Mouse (Mus musculus): Measurements from ENCODE around the gene Ralgps1. TPM values are rescaled to one million over a fixed set of nuclear protein-coding genes. Genes with fewer than 3 reads are reported as not detected.
"Not testable (repeated sequence)": the region's sequence is repeated elsewhere in the genome, so short reads cannot be mapped to it uniquely, and the experiment has no call there.

The Ralgps1 gene
- total RNA-seq, 2 experiments from 2014 or later, result 51.5 to 71.2 TPM

GRCm38 (mm10) chr2:33130526-33131483 lies 240.5 kb downstream of the Ralgps1 start:
- intact Hi-C loops (cut with DNase I), result loop anchor here (5.0 kb wide), 1 partner anchor 139 kb away; no protein-coding TSS in a partner anchor
- peak; percentile 93 for DNase-seq (ENCODE audit: low spot score in 2 of 2)

- intact Hi-C loops (cut with DNase I), result loop anchor here (5.0 kb wide), 1 partner anchor 138 kb away; no protein-coding TSS in a partner anchor
- DNase-seq (ENCODE audit: low spot score in 2 of 2), result no peak
Observed at GRCm38 (mm10) chr2:33130141-33130525, 241.2 kb downstream of the Ralgps1 start.

- intact Hi-C loops (cut with DNase I), result loop anchor here (5.0 kb wide), 2 partner anchors 52 to 137 kb away; no protein-coding TSS in a partner anchor
- DNase-seq (ENCODE audit: low spot score in 2 of 2), result no peak
Observed at GRCm38 (mm10) chr2:33129696-33130095, 241.6 kb downstream of the Ralgps1 start.

GRCm38 (mm10) chr2:33129005-33129404 lies 242.3 kb downstream of the Ralgps1 start:
- intact Hi-C loops (cut with DNase I), result loop anchor here (5.0 kb wide), 1 partner anchor 52 kb away; no protein-coding TSS in a partner anchor
- no peak for DNase-seq (ENCODE audit: low spot score in 2 of 2)

- intact Hi-C loops (cut with DNase I), result loop anchor here (5.0 kb wide), 1 partner anchor 50 kb away; no protein-coding TSS in a partner anchor
- no peak for DNase-seq (ENCODE audit: low spot score in 2 of 2)
Observed at GRCm38 (mm10) chr2:33127271-33127670, 244.0 kb downstream of the Ralgps1 start.

- DNase-seq (ENCODE audit: low spot score in 2 of 2), result no peak
- intact Hi-C loops (cut with DNase I), result no loop called here
Observed at GRCm38 (mm10) chr2:33122856-33123255, 248.4 kb downstream of the Ralgps1 start.

GRCm38 (mm10) chr2:33100536-33100935 lies 270.8 kb downstream of the Ralgps1 start:
- intact Hi-C loops (cut with DNase I), result no loop called here
- no peak for DNase-seq (ENCODE audit: low spot score in 2 of 2)

- intact Hi-C loops (cut with DNase I); DNase-seq (ENCODE audit: low spot score in 2 of 2): not testable (repeated sequence)
Observed at GRCm38 (mm10) chr2:33097326-33097725, 274.0 kb downstream of the Ralgps1 start.

GRCm38 (mm10) chr2:33095221-33095671 lies 276.0 kb downstream of the Ralgps1 start:
- DNase-seq (ENCODE audit: low spot score in 2 of 2), result peak; percentile 36 to 57
- intact Hi-C loops (cut with DNase I), result no loop called here

GRCm38 (mm10) chr2:33090620-33091520 lies 280.4 kb downstream of the Ralgps1 start:
- intact Hi-C loops (cut with DNase I), result no loop called here
- peak; percentile 30 to 42 for DNase-seq (ENCODE audit: low spot score in 2 of 2)

- intact Hi-C loops (cut with DNase I); DNase-seq (ENCODE audit: low spot score in 2 of 2): not testable (repeated sequence)
Observed at GRCm38 (mm10) chr2:33090033-33090400, 281.3 kb downstream of the Ralgps1 start.

GRCm38 (mm10) chr2:33089356-33090032 lies 281.8 kb downstream of the Ralgps1 start:
- no peak for DNase-seq (ENCODE audit: low spot score in 2 of 2)
- intact Hi-C loops (cut with DNase I), result no loop called here

GRCm38 (mm10) chr2:33086671-33087363 lies 284.5 kb downstream of the Ralgps1 start:
- DNase-seq (ENCODE audit: low spot score in 2 of 2), result no peak
- intact Hi-C loops (cut with DNase I), result no loop called here

- intact Hi-C loops (cut with DNase I), result no loop called here
- no peak for DNase-seq (ENCODE audit: low spot score in 2 of 2)
Observed at GRCm38 (mm10) chr2:33086016-33086596, 285.2 kb downstream of the Ralgps1 start.

- no peak for DNase-seq (ENCODE audit: low spot score in 2 of 2)
- intact Hi-C loops (cut with DNase I), result no loop called here
Observed at GRCm38 (mm10) chr2:33084221-33084620, 287.1 kb downstream of the Ralgps1 start.
